ENCODE assay signal across 19 mouse cellular contexts in genomic region chr11:69048151-69048550, GRCm38 (mm10). TPM values are rescaled to one million over a fixed set of nuclear protein-coding genes. Genes with fewer than 3 reads are reported as not detected.
DNase-seq lines count a peak whose midpoint lies in the region; ATAC-seq lines count a peak whose summit lies in the region.
"Had no signal": no experiment of that assay in that cellular context is flagged by ENCODE, and none has a peak within 500 bp of the region (broad histone marks: within the 10 kb centered on the region; RNA-seq: fewer than 3 reads in every experiment).

No protein-coding gene starts in this region.

- no peak overlapping the region for H3K27ac ChIP-seq in forebrain, embryonic 10.5 days
- H3K27ac ChIP-seq in forebrain, embryonic 15.5 days (replicated peaks), result no peak overlapping the region
- no peak overlapping the region for H3K27ac ChIP-seq in hindbrain, embryonic 10.5 days
- H3K27ac ChIP-seq in hindbrain, embryonic 13.5 days, result no peak overlapping the region
- H3K27ac ChIP-seq in lung, embryonic 15.5 days, result no peak overlapping the region
- no peak overlapping the region for H3K27ac ChIP-seq in embryonic facial prominence, embryonic 13.5 days
- H3K27ac ChIP-seq: hindbrain, postnatal 0 days; left cerebral cortex, adult 2 months had no signal

- no peak overlapping the region for H3K9ac ChIP-seq in forebrain, embryonic 15.5 days (replicated peaks)
- no peak overlapping the region for H3K9ac ChIP-seq in hindbrain, embryonic 13.5 days
- H3K9ac ChIP-seq in lung, embryonic 15.5 days, result no peak overlapping the region
- peak overlapping the region; percentile 22; the same call in 1 of the 2 replicates for H3K9ac ChIP-seq in embryonic facial prominence, embryonic 13.5 days

- no peaks in the 10 kb centered on the region for H3K27me3 ChIP-seq in forebrain, embryonic 10.5 days (ENCODE audit: poor library complexity, severe bottlenecking)
- no peaks in the 10 kb centered on the region for H3K27me3 ChIP-seq in forebrain, embryonic 15.5 days
- no peaks in the 10 kb centered on the region for H3K27me3 ChIP-seq in hindbrain, embryonic 10.5 days (ENCODE audit: insufficient read depth, poor library complexity, severe bottlenecking)
- H3K27me3 ChIP-seq in hindbrain, embryonic 13.5 days, result no peaks in the 10 kb centered on the region
- H3K27me3 ChIP-seq in lung, embryonic 15.5 days, result no peaks in the 10 kb centered on the region
- no peaks in the 10 kb centered on the region for H3K27me3 ChIP-seq in embryonic facial prominence, embryonic 13.5 days

- H3K9me3 ChIP-seq in forebrain, embryonic 10.5 days, result no peaks in the 10 kb centered on the region
- no peaks in the 10 kb centered on the region for H3K9me3 ChIP-seq in forebrain, embryonic 15.5 days
- H3K9me3 ChIP-seq in hindbrain, embryonic 10.5 days, result no peaks in the 10 kb centered on the region
- no peaks in the 10 kb centered on the region for H3K9me3 ChIP-seq in hindbrain, embryonic 13.5 days
- no peaks in the 10 kb centered on the region for H3K9me3 ChIP-seq in lung, embryonic 15.5 days
- H3K9me3 ChIP-seq in embryonic facial prominence, embryonic 13.5 days, result no peaks in the 10 kb centered on the region

- no peak for DNase-seq in forebrain, embryonic 10.5 days (ENCODE audit: extremely low spot score, low spot score)
- DNase-seq in hindbrain, embryonic 10.5 days (ENCODE audit: low spot score), result no peak
- no peak for DNase-seq in lung, postnatal 36 days
- no peak for DNase-seq in layer of hippocampus, adult 9-11 months
- DNase-seq: adrenal gland, postnatal 14 days; cerebellum, adult 9-11 months; gastrocnemius, postnatal 25 days; heart, postnatal 4 days; kidney, postnatal 25 days; right cerebral cortex, adult 18-20 months had no signal

- peaks cover 62% of the 10 kb centered on the region for H3K36me3 ChIP-seq in forebrain, embryonic 10.5 days (replicated peaks)
- no peaks in the 10 kb centered on the region for H3K36me3 ChIP-seq in forebrain, embryonic 15.5 days
- H3K36me3 ChIP-seq in hindbrain, embryonic 10.5 days, result peaks cover 57% of the 10 kb centered on the region
- no peaks in the 10 kb centered on the region for H3K36me3 ChIP-seq in hindbrain, embryonic 13.5 days
- peaks cover 29% of the 10 kb centered on the region for H3K36me3 ChIP-seq in lung, embryonic 15.5 days
- peaks cover 43% of the 10 kb centered on the region for H3K36me3 ChIP-seq in embryonic facial prominence, embryonic 13.5 days

- no peak for ATAC-seq in forebrain, embryonic 15.5 days (replicated peaks)
- no peak for ATAC-seq in hindbrain, embryonic 13.5 days (ENCODE audit: low FRiP score)
- ATAC-seq in lung, embryonic 15.5 days (ENCODE audit: borderline replicate concordance, extremely low read depth, low FRiP score, low TSS enrichment), result no peak
- no peak for ATAC-seq in embryonic facial prominence, embryonic 13.5 days (ENCODE audit: insufficient number of reproducible peaks, insufficient read depth, low FRiP score, low TSS enrichment, low read depth)
- ATAC-seq: CD4-positive, CD25-positive, alpha-beta regulatory T cell, adult 4 months; forebrain, embryonic 16.5 days; hindbrain, postnatal 0 days; intestine, postnatal 0 days had no signal

- 94% methylated on average over 14 of the region's 14 CpGs for WGBS in forebrain, embryonic 10.5 days
- WGBS in forebrain, embryonic 15.5 days, result 94% methylated on average over 14 of the region's 14 CpGs
- WGBS in hindbrain, embryonic 10.5 days, result 94% methylated on average over 14 of the region's 14 CpGs
- 94% methylated on average over 14 of the region's 14 CpGs for WGBS in hindbrain, embryonic 13.5 days
- WGBS in lung, embryonic 15.5 days, result 86% methylated on average over 14 of the region's 14 CpGs
- WGBS in embryonic facial prominence, embryonic 13.5 days, result 93% methylated on average over 14 of the region's 14 CpGs

- H3K4me1 ChIP-seq in forebrain, embryonic 10.5 days, result peaks cover 35% of the 10 kb centered on the region
- peaks cover 31% of the 10 kb centered on the region for H3K4me1 ChIP-seq in forebrain, embryonic 15.5 days
- peaks cover 49% of the 10 kb centered on the region for H3K4me1 ChIP-seq in hindbrain, embryonic 10.5 days (replicated peaks)
- H3K4me1 ChIP-seq in hindbrain, embryonic 13.5 days (replicated peaks), result peaks cover 22% of the 10 kb centered on the region
- H3K4me1 ChIP-seq in lung, embryonic 15.5 days, result peaks cover 32% of the 10 kb centered on the region
- peaks cover 32% of the 10 kb centered on the region for H3K4me1 ChIP-seq in embryonic facial prominence, embryonic 13.5 days

- H3K4me3 ChIP-seq in forebrain, embryonic 10.5 days, result peak overlapping the region; percentile 67; the same call in 1 of the 2 replicates
- H3K4me3 ChIP-seq in forebrain, embryonic 15.5 days, result no peak overlapping the region
- peak overlapping the region; percentile 93 for H3K4me3 ChIP-seq in hindbrain, embryonic 10.5 days
- no peak overlapping the region for H3K4me3 ChIP-seq in hindbrain, embryonic 13.5 days
- no peak overlapping the region for H3K4me3 ChIP-seq in lung, embryonic 15.5 days
- no peak overlapping the region for H3K4me3 ChIP-seq in embryonic facial prominence, embryonic 13.5 days
- H3K4me3 ChIP-seq: left cerebral cortex, adult 2 months had no signal

- no peak overlapping the region for H3K4me2 ChIP-seq in forebrain, embryonic 15.5 days (replicated peaks)
- no peak overlapping the region for H3K4me2 ChIP-seq in hindbrain, embryonic 13.5 days
- peak overlapping the region; percentile 74; the same call in 1 of the 2 replicates for H3K4me2 ChIP-seq in lung, embryonic 15.5 days
- H3K4me2 ChIP-seq in embryonic facial prominence, embryonic 13.5 days, result 0 out of 2 replicates have a peak overlapping the region, but pooled peaks have one; percentile 88

RNA-seq across cellular contexts. Expression of gene Aurkb, which starts 2.7 kb away (rescaled TPM):
- 227 and 236 TPM in 2 replicates for polyA plus RNA-seq in forebrain, embryonic 10.5 days (2016; fragmentation: Nextera tagmentation; extraction: Ambion mirVana)
- 68.3 and 81.8 TPM in 2 replicates for polyA plus RNA-seq in forebrain, embryonic 15.5 days (2015; fragmentation: Nextera tagmentation; extraction: Ambion mirVana)
- 184 and 228 TPM in 2 replicates for polyA plus RNA-seq in hindbrain, embryonic 10.5 days (2016; fragmentation: Nextera tagmentation; extraction: Ambion mirVana)
- 31.7 and 34.2 TPM in 2 replicates for polyA plus RNA-seq in hindbrain, embryonic 13.5 days (2015; fragmentation: Nextera tagmentation; extraction: Ambion mirVana)
- polyA plus RNA-seq in lung, embryonic 15.5 days (2015; fragmentation: Nextera tagmentation; extraction: Ambion mirVana), result 207 and 211 TPM in 2 replicates
- polyA plus RNA-seq in embryonic facial prominence, embryonic 13.5 days (2015; fragmentation: Nextera tagmentation; extraction: Ambion mirVana), result 152 and 153 TPM in 2 replicates

RNA-seq across cellular contexts. Expression of gene Borcs6, which starts 11.4 kb away (rescaled TPM):
- polyA plus RNA-seq in forebrain, embryonic 10.5 days (2016; fragmentation: Nextera tagmentation; extraction: Ambion mirVana), result 3.8 and 4.1 TPM in 2 replicates
- polyA plus RNA-seq in forebrain, embryonic 15.5 days (2015; fragmentation: Nextera tagmentation; extraction: Ambion mirVana), result 12.8 and 15.4 TPM in 2 replicates
- 8.5 and 12.6 TPM in 2 replicates for polyA plus RNA-seq in hindbrain, embryonic 10.5 days (2016; fragmentation: Nextera tagmentation; extraction: Ambion mirVana)
- polyA plus RNA-seq in hindbrain, embryonic 13.5 days (2015; fragmentation: Nextera tagmentation; extraction: Ambion mirVana), result 13.4 and 15.2 TPM in 2 replicates
- polyA plus RNA-seq in lung, embryonic 15.5 days (2015; fragmentation: Nextera tagmentation; extraction: Ambion mirVana), result 9.1 and 10.3 TPM in 2 replicates
- 8.9 and 10.3 TPM in 2 replicates for polyA plus RNA-seq in embryonic facial prominence, embryonic 13.5 days (2015; fragmentation: Nextera tagmentation; extraction: Ambion mirVana)

RNA-seq across cellular contexts. Expression of gene Tmem107, which starts 22.5 kb away (rescaled TPM):
- polyA plus RNA-seq in forebrain, embryonic 10.5 days (2016; fragmentation: Nextera tagmentation; extraction: Ambion mirVana), result 60.8 and 61.0 TPM in 2 replicates
- polyA plus RNA-seq in forebrain, embryonic 15.5 days (2015; fragmentation: Nextera tagmentation; extraction: Ambion mirVana), result 47.6 and 50.5 TPM in 2 replicates
- 56.6 and 57.6 TPM in 2 replicates for polyA plus RNA-seq in hindbrain, embryonic 10.5 days (2016; fragmentation: Nextera tagmentation; extraction: Ambion mirVana)
- 28.7 and 41.0 TPM in 2 replicates for polyA plus RNA-seq in hindbrain, embryonic 13.5 days (2015; fragmentation: Nextera tagmentation; extraction: Ambion mirVana)
- polyA plus RNA-seq in lung, embryonic 15.5 days (2015; fragmentation: Nextera tagmentation; extraction: Ambion mirVana), result 69.3 and 71.1 TPM in 2 replicates
- 47.2 and 48.2 TPM in 2 replicates for polyA plus RNA-seq in embryonic facial prominence, embryonic 13.5 days (2015; fragmentation: Nextera tagmentation; extraction: Ambion mirVana)

RNA-seq across cellular contexts. Expression of gene Ctc1, which starts 32.4 kb away (rescaled TPM):
- 79.6 and 86.1 TPM in 2 replicates for polyA plus RNA-seq in forebrain, embryonic 10.5 days (2016; fragmentation: Nextera tagmentation; extraction: Ambion mirVana)
- 65.9 and 67.8 TPM in 2 replicates for polyA plus RNA-seq in forebrain, embryonic 15.5 days (2015; fragmentation: Nextera tagmentation; extraction: Ambion mirVana)
- polyA plus RNA-seq in hindbrain, embryonic 10.5 days (2016; fragmentation: Nextera tagmentation; extraction: Ambion mirVana), result 89.8 and 90.9 TPM in 2 replicates
- polyA plus RNA-seq in hindbrain, embryonic 13.5 days (2015; fragmentation: Nextera tagmentation; extraction: Ambion mirVana), result 49.4 and 49.9 TPM in 2 replicates
- polyA plus RNA-seq in lung, embryonic 15.5 days (2015; fragmentation: Nextera tagmentation; extraction: Ambion mirVana), result 53.3 and 54.7 TPM in 2 replicates
- 53.5 and 55.8 TPM in 2 replicates for polyA plus RNA-seq in embryonic facial prominence, embryonic 13.5 days (2015; fragmentation: Nextera tagmentation; extraction: Ambion mirVana)

RNA-seq across cellular contexts. Expression of gene Pfas, which starts 39.9 kb away (rescaled TPM):
- polyA plus RNA-seq in forebrain, embryonic 10.5 days (2016; fragmentation: Nextera tagmentation; extraction: Ambion mirVana), result 70.5 and 72.8 TPM in 2 replicates
- 22.5 and 26.3 TPM in 2 replicates for polyA plus RNA-seq in forebrain, embryonic 15.5 days (2015; fragmentation: Nextera tagmentation; extraction: Ambion mirVana)
- polyA plus RNA-seq in hindbrain, embryonic 10.5 days (2016; fragmentation: Nextera tagmentation; extraction: Ambion mirVana), result 40.6 and 57.3 TPM in 2 replicates
- 19.1 and 20.4 TPM in 2 replicates for polyA plus RNA-seq in hindbrain, embryonic 13.5 days (2015; fragmentation: Nextera tagmentation; extraction: Ambion mirVana)
- polyA plus RNA-seq in lung, embryonic 15.5 days (2015; fragmentation: Nextera tagmentation; extraction: Ambion mirVana), result 31.4 and 33.4 TPM in 2 replicates
- polyA plus RNA-seq in embryonic facial prominence, embryonic 13.5 days (2015; fragmentation: Nextera tagmentation; extraction: Ambion mirVana), result 42.7 and 44.4 TPM in 2 replicates

Comparison
In these comparisons a context has a peak if more than half of its experiments do, and no peak if none do; other contexts are left out.
1. H3K4me3 ChIP-seq: peak in forebrain, embryonic 10.5 days (single experiment) and hindbrain, embryonic 10.5 days (single experiment); none in forebrain, embryonic 15.5 days (single experiment), hindbrain, embryonic 13.5 days (single experiment), lung, embryonic 15.5 days (single experiment) and embryonic facial prominence, embryonic 13.5 days (single experiment).
2. H3K4me2 ChIP-seq: peak in lung, embryonic 15.5 days (single experiment) and embryonic facial prominence, embryonic 13.5 days (single experiment); none in forebrain, embryonic 15.5 days (single experiment) and hindbrain, embryonic 13.5 days (single experiment).